Mouse (Mus musculus) CD4-positive, CD25-positive, alpha-beta regulatory T cell, adult 4 months (primary cell): ENCODE data around the gene Nbdy. TPM values are rescaled to one million over a fixed set of nuclear protein-coding genes. Genes with fewer than 3 reads are reported as not detected.

Source experiments
- ATAC-seq: one replicate; pipeline ENCODE4 v1.8.0; 2017
- polyA plus RNA-seq, 2 experiments: library from polyadenylated mRNA; unstranded; fragments of 100-300 nt; shearing (Covaris generic); gene quantifications; one replicate each; pipeline ENCODE4 v1.2.1; 2017

Nbdy gene
- polyA plus RNA-seq = 10 to 100 TPM; 40.3 to 41.7 TPM

GRCm38 (mm10) chrX:153723110-153723916, at the start of gene Nbdy:
TSS of gene Nbdy (plus strand) at chrX:153723590.
- ATAC-seq = peak; percentile 82

GRCm38 (mm10) chrX:153695782-153696395, 27.5 kb upstream of the Nbdy start, which contains the start of gene Kctd12b:
TSS of gene Kctd12b (minus strand) at chrX:153696391.
- peak; percentile 74 for ATAC-seq

- ATAC-seq = no peak
Observed at GRCm38 (mm10) chrX:153700463-153700862, 22.9 kb upstream of the Nbdy start.

- no peak for ATAC-seq
Observed at GRCm38 (mm10) chrX:153707735-153708134, 15.7 kb upstream of the Nbdy start.

- no peak for ATAC-seq
Observed at GRCm38 (mm10) chrX:153716716-153717115, 6.7 kb upstream of the Nbdy start.

GRCm38 (mm10) chrX:153719602-153720001, 3.8 kb upstream of the Nbdy start:
- peak; percentile 63 for ATAC-seq

- peak; percentile 29 for ATAC-seq
Observed at GRCm38 (mm10) chrX:153724400-153724799, 1.0 kb downstream of the Nbdy start.

GRCm38 (mm10) chrX:153735697-153736096, 12.3 kb downstream of the Nbdy start:
- no peak for ATAC-seq

GRCm38 (mm10) chrX:153742493-153742892, 19.1 kb downstream of the Nbdy start:
- no peak for ATAC-seq

GRCm38 (mm10) chrX:153749230-153749629, 25.8 kb downstream of the Nbdy start:
- peak; percentile 49 for ATAC-seq

Other genes with a start within 250 kb of the Nbdy start
- gene Ubqln2, start 225.4 kb upstream of the Nbdy start, polyA plus RNA-seq = 1 to 10 TPM; 2.2 to 4.7 TPM
- not detected for gene Cypt3, start 165.0 kb upstream of the Nbdy start, polyA plus RNA-seq
- gene Kctd12b, start 27.2 kb upstream of the Nbdy start, polyA plus RNA-seq = under 1 TPM; 0.44 to 0.89 TPM
- 10 to 100 TPM; 23.7 to 25.5 TPM for gene Spin2c, start 108.6 kb downstream of the Nbdy start, polyA plus RNA-seq